Mouse (Mus musculus) ES-E14 (cell line): ENCODE measurements around the gene Bcl6b. TPM values are rescaled to one million over a fixed set of nuclear protein-coding genes. Genes with fewer than 3 reads are reported as not detected.

ENCODE experiments used
- DNase-seq: peaks from one replicate; pipeline ENCODE4 v3.0.0-alpha.2; 2013; ENCODE audit warnings: low read depth, low spot score
- H3K27ac ChIP-seq: 2 replicates; pipeline ENCODE4 v1.5.1; 2012; ENCODE audit warnings: low read depth, mild to moderate bottlenecking, low read length, moderate library complexity, mixed read lengths; ENCODE audit not compliant: poor library complexity, insufficient read depth, severe bottlenecking
- H3K36me3 ChIP-seq: 2 replicates; pipeline ENCODE4 v1.6.1; 2012; ENCODE audit warnings: mild to moderate bottlenecking, low read length, moderate library complexity, mixed read lengths; ENCODE audit not compliant: control insufficient read depth, poor library complexity, insufficient read depth, severe bottlenecking
- H3K4me1 ChIP-seq, 2 experiments: fragments of 150-350 bp in 1 of 2; sonication (generic) in 1 of 2; 2 replicates each; pipeline ENCODE4 v1.6.1; 2012; ENCODE audit warnings: low read length in 2 of 2, mild to moderate bottlenecking in 1 of 2, mixed read lengths in 1 of 2; ENCODE audit not compliant: control insufficient read depth in 2 of 2, insufficient read depth in 2 of 2, poor library complexity in 1 of 2
- H3K4me3 ChIP-seq, 2 experiments: fragments of 150-350 bp in 1 of 2; sonication (generic) in 1 of 2; 2 replicates each; pipeline ENCODE4 v1.5.1; 2012; ENCODE audit warnings: low read length in 2 of 2, low read depth in 1 of 2, mild to moderate bottlenecking in 1 of 2, mixed read lengths in 1 of 2; ENCODE audit not compliant: insufficient read depth in 1 of 2, poor library complexity in 1 of 2, severe bottlenecking in 1 of 2
- H3K9ac ChIP-seq: 2 replicates; pipeline ENCODE4 v1.6.1; 2012; ENCODE audit warnings: low read depth, mild to moderate bottlenecking, low read length, mixed read lengths; ENCODE audit not compliant: poor library complexity, insufficient read depth, severe bottlenecking
- H3K9me3 ChIP-seq: fragments of 150-350 bp; sonication (generic); 2 replicates; pipeline ENCODE4 v1.6.1; 2012; ENCODE audit warnings: low read depth, mild to moderate bottlenecking, low read length; ENCODE audit not compliant: control insufficient read depth, insufficient read depth
- CHD2 ChIP-seq: IDR thresholded peaks from 2 replicates; pipeline ENCODE4 v1.6.1; 2014; ENCODE audit warnings: mild to moderate bottlenecking, low read depth, low read length, inconsistent platforms
- HCFC1 ChIP-seq: IDR thresholded peaks from 2 replicates; pipeline ENCODE4 v1.6.1; 2012; ENCODE audit warnings: low read length, inconsistent platforms, borderline replicate concordance; ENCODE audit not compliant: insufficient read depth
- MAFK ChIP-seq: IDR thresholded peaks from 2 replicates; pipeline ENCODE4 v1.6.1; 2014; ENCODE audit warnings: mild to moderate bottlenecking, low read depth, low read length, inconsistent platforms; ENCODE audit not compliant: insufficient read depth
- ZC3H11A ChIP-seq: IDR thresholded peaks from 2 replicates; pipeline ENCODE4 v1.6.1; 2012; ENCODE audit warnings: low read depth, mild to moderate bottlenecking, inconsistent platforms, low read length, borderline replicate concordance
- ZNF384 ChIP-seq: IDR thresholded peaks from 2 replicates; pipeline ENCODE4 v1.6.1; 2012; ENCODE audit warnings: low read depth, low read length, inconsistent platforms
- in situ Hi-C, 2 experiments: fragments of 600-800 bp; cut with MboI; formaldehyde crosslinking; loops; one replicate each; pipeline ENCODE4 v1.15.1; 2025; ENCODE audit warnings: low sequenced_read_pairs in 2 of 2, inconsistent platforms in 1 of 2; ENCODE audit not compliant: unreplicated experiment in 2 of 2
- total RNA-seq: library from RNA; depleted of rRNA; stranded (reverse); fragments of 300-350 nt; gene quantifications from 2 replicates; pipeline ENCODE4 v1.2.3, GENCODE M21; 2012

Gene Bcl6b
- total RNA-seq, 1 experiment = 5.2 TPM

DNA sequence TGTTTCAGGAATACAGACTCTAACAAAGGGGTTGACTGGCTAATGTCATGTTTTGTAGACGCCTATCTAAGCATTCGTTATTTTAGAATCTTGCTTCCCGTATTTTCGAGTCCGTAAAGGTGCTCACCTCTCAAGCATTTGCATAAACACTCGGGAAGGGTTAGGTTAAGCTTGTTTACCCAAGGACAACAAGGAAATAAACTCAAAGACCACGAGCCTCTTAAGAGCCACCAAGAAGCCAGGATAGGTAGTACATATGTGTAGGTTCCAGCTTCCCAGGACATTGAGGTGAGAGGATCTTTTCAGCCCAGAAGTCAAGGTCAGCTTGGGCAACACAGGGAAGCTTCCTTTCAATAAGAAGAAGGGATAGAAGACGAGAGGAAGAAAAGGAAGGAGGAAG is 30.5 kb downstream of the Bcl6b start:
- no peak for DNase-seq
- TF ChIP-seq HCFC1 (no peak), ZNF384 (no peak), ZC3H11A (no peak), MAFK (no peak), CHD2 (no peak)
- no peaks in the 10 kb centered on the region for H3K9me3 ChIP-seq
- H3K9ac ChIP-seq = no peak overlapping the region
- no peak overlapping the region for H3K4me3 ChIP-seq
- H3K4me1 ChIP-seq = 0 out of 4 replicates have a peak, but pooled peaks cover 0 to 5% of the 10 kb centered on the region in 2 experiments
- H3K36me3 ChIP-seq = no peaks in the 10 kb centered on the region
- H3K27ac ChIP-seq = no peak overlapping the region
- in situ Hi-C loops = no loop called here

DNA sequence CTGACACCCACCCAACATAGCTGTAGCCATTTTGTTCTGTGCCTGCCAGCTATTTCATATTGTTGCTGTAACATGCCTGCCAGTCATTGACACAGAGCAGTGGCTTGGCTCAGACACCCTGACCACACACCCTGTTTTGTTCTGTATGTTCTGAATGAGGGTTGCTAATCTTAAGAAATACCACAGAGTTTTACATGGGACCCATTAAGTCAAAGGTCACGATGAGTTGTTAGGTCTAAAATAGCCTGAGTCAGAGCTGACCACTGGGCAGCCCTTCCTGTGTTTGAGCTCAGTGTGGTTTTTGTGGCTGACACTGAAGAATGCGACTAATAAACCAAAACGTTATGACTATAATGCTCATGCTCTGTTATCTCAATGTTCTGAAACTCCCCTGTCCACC is 31.3 kb downstream of the Bcl6b start:
- DNase-seq = no peak
- H3K9me3 ChIP-seq = no peaks in the 10 kb centered on the region
- H3K27ac ChIP-seq = no peak overlapping the region
- H3K4me1 ChIP-seq = 0 out of 4 replicates have a peak, but pooled peaks cover 0 to 5% of the 10 kb centered on the region in 2 experiments
- in situ Hi-C loops = no loop called here
- no peaks in the 10 kb centered on the region for H3K36me3 ChIP-seq
- TF ChIP-seq MAFK (no peak), HCFC1 (no peak), ZC3H11A (no peak), ZNF384 (no peak), CHD2 (no peak)
- H3K9ac ChIP-seq = no peak overlapping the region
- no peak overlapping the region for H3K4me3 ChIP-seq

- Histone ChIP-seq H3K27ac (no peak overlapping the region), H3K9me3 (no peaks in the 10 kb centered on the region), H3K36me3 (no peaks in the 10 kb centered on the region), H3K9ac (no peak overlapping the region), H3K4me3 (no peak overlapping the region), H3K4me1 (peaks cover 0 to 3% of the 10 kb centered on the region in 2 experiments; a peak in 2 of 4 replicates)
- no peak for DNase-seq
- in situ Hi-C loops = no loop called here
- TF ChIP-seq ZC3H11A = no peak
- no peak for TF ChIP-seq CHD2
- TF ChIP-seq HCFC1 = no peak
- no peak for TF ChIP-seq ZNF384
- TF ChIP-seq MAFK = no peak
Measured at GRCm38 (mm10) chr11:70193354-70194285, 36.0 kb downstream of the Bcl6b start.

DNA sequence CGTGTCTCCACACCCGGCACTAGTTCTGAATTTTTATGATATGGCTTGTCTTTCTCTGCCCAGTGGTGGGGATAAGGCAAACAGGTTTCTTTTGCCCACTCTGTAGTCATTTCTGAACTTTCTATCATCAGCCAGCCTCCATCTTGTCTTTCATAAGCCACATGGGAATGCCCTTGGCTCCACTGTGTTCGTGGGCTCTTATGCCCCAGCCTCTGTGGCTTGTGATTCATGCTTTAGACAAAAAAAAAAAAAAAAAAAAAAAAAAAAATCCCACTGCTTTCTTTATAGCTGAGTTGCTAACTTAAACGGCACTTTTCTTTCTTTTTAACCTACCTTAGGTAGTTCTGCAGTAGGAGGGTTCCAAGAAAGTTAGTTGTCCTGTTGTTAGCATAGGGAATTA is 37.4 kb downstream of the Bcl6b start:
- Histone ChIP-seq H3K9ac (no peak overlapping the region), H3K27ac (no peak overlapping the region), H3K9me3 (no peaks in the 10 kb centered on the region), H3K4me1 (peaks cover 0 to 3% of the 10 kb centered on the region in 2 experiments; a peak in 2 of 4 replicates), H3K36me3 (no peaks in the 10 kb centered on the region), H3K4me3 (no peak overlapping the region)
- no peak for TF ChIP-seq CHD2
- TF ChIP-seq HCFC1 = no peak
- no peak for TF ChIP-seq ZNF384
- TF ChIP-seq MAFK = no peak
- no peak for TF ChIP-seq ZC3H11A
- in situ Hi-C loops = no loop called here
- no peak for DNase-seq
